Mouse (Mus musculus): ENCODE data around the gene 4921509C19Rik.
"Not testable (repeated sequence)": the region's sequence is repeated elsewhere in the genome, so short reads cannot be mapped to it uniquely, and the experiment has no call there.

The 4921509C19Rik gene

GRCm38 (mm10) chr2:151476053-151476452 is at the start of gene 4921509C19Rik:
Gene 4921509C19Rik (minus strand): TSS chr2:151476153.
- not testable (repeated sequence) for DNase-seq

- no peak for DNase-seq
These were observed 49.6 kb upstream of the 4921509C19Rik start for GRCm38 (mm10) chr2:151525520-151525919.

- DNase-seq = no peak
These were observed 48.5 kb upstream of the 4921509C19Rik start for GRCm38 (mm10) chr2:151524324-151525041.

- no peak for DNase-seq
These were observed 43.0 kb upstream of the 4921509C19Rik start for GRCm38 (mm10) chr2:151519000-151519399.

- DNase-seq = no peak
These were observed 37.8 kb upstream of the 4921509C19Rik start for GRCm38 (mm10) chr2:151513525-151514285.

- DNase-seq = peak; percentile 17
These were observed 36.2 kb upstream of the 4921509C19Rik start for GRCm38 (mm10) chr2:151512199-151512598.

- DNase-seq = no peak
These were observed 28.3 kb upstream of the 4921509C19Rik start for GRCm38 (mm10) chr2:151504226-151504625.

- no peak for DNase-seq
These were observed 24.6 kb upstream of the 4921509C19Rik start for GRCm38 (mm10) chr2:151500442-151501007.

- no peak for DNase-seq
These were observed 22.4 kb upstream of the 4921509C19Rik start for GRCm38 (mm10) chr2:151498358-151498757.

GRCm38 (mm10) chr2:151494035-151494803 is 18.3 kb upstream of the 4921509C19Rik start, which contains the start of gene Nsfl1c:
Gene Nsfl1c (plus strand): TSS chr2:151494182.
- peak; percentile 88 for DNase-seq

- no peak for DNase-seq
These were observed 10.5 kb upstream of the 4921509C19Rik start for GRCm38 (mm10) chr2:151486496-151486895.

- not testable (repeated sequence) for DNase-seq
These were observed 41.0 kb downstream of the 4921509C19Rik start for GRCm38 (mm10) chr2:151434971-151435370.

- DNase-seq = not testable (repeated sequence)
These were observed 41.8 kb downstream of the 4921509C19Rik start for GRCm38 (mm10) chr2:151434203-151434602.

All from kidney, adult 11 months (tissue).